Mouse (Mus musculus): ENCODE data around the gene Prkce.

- TF ChIP-seq CTCF (IDR thresholded peaks at IDR 0.05; ENCODE audit: extremely low read depth, insufficient read length, insufficient replicate concordance, low read depth, low read length) (no peak), POLR2A (IDR thresholded peaks at IDR 0.05; ENCODE audit: low read depth, low read length) (no peak)
Observed at GRCm38 (mm10) chr17:86409485-86409884, 241.9 kb downstream of the Prkce start.

Data from small intestine, adult 2 months (tissue).